22 mouse cellular contexts compared by ENCODE assay signal in genomic region chr15:77107169-77107908, GRCm38 (mm10). TPM values are rescaled to one million over a fixed set of nuclear protein-coding genes. Genes with fewer than 3 reads are reported as not detected.
DNase-seq lines count a peak whose midpoint lies in the region; ATAC-seq and TF ChIP-seq lines count a peak whose summit lies in the region.
"Had no signal": no experiment of that assay in that cellular context is flagged by ENCODE, and none has a peak within 500 bp of the region (broad histone marks: within the 10 kb centered on the region; RNA-seq: fewer than 3 reads in every experiment).

No protein-coding gene starts in this region.

- H3K9me3 ChIP-seq in heart, embryonic 11.5 days (replicated peaks; ENCODE audit: control insufficient read depth, low read length) = no peaks in the 10 kb centered on the region
- no peaks in the 10 kb centered on the region for H3K9me3 ChIP-seq in intestine, embryonic 16.5 days (ENCODE audit: control insufficient read depth, low read length)
- H3K9me3 ChIP-seq in lung, postnatal 0 days (ENCODE audit: low read length) = no peaks in the 10 kb centered on the region
- H3K9me3 ChIP-seq: embryonic facial prominence, embryonic 15.5 days; forebrain, embryonic 10.5 days; hindbrain, embryonic 13.5 days; kidney, embryonic 15.5 days; liver, embryonic 15.5 days had no signal

- DNase-seq in cerebellum, adult 18-20 months = peak; percentile 26 to 58
- no peak for DNase-seq in heart, postnatal 14 days
- peak; percentile 26 to 32 for DNase-seq in cerebellum, postnatal 36 days
- DNase-seq in lung, postnatal 0 days (ENCODE audit: low spot score) = no peak
- no peak for DNase-seq in right cerebral cortex, adult 2 months (ENCODE audit: low spot score in 2 of 2)
- DNase-seq: adrenal gland, adult 8-10 months; lung, postnatal 10 days; midbrain, embryonic 14.5 days had no signal

- H3K4me1 ChIP-seq in heart, embryonic 11.5 days (ENCODE audit: control insufficient read depth, insufficient read depth, low read length) = peaks cover 15% of the 10 kb centered on the region
- peaks cover 24% of the 10 kb centered on the region for H3K4me1 ChIP-seq in intestine, embryonic 16.5 days (ENCODE audit: control insufficient read depth, insufficient read depth, low read length)
- H3K4me1 ChIP-seq in lung, postnatal 0 days (ENCODE audit: insufficient read depth, low read depth, low read length) = no peaks in the 10 kb centered on the region

- H3K4me2 ChIP-seq in heart, embryonic 11.5 days = peak overlapping the region; percentile 31
- no peak overlapping the region for H3K4me2 ChIP-seq in intestine, embryonic 16.5 days (ENCODE audit: low read depth, low read length)
- H3K4me2 ChIP-seq in lung, postnatal 0 days (replicated peaks; ENCODE audit: low read depth, low read length) = no peak overlapping the region
- H3K4me2 ChIP-seq: embryonic facial prominence, embryonic 15.5 days; hindbrain, embryonic 13.5 days; kidney, embryonic 15.5 days; liver, embryonic 15.5 days had no signal

- no peak overlapping the region for H3K9ac ChIP-seq in heart, embryonic 11.5 days (ENCODE audit: low read depth, low read length)
- 0 out of 2 replicates have a peak overlapping the region, but pooled peaks have one; percentile 12 for H3K9ac ChIP-seq in intestine, embryonic 16.5 days (ENCODE audit: low read depth, low read length)
- H3K9ac ChIP-seq in lung, postnatal 0 days (replicated peaks; ENCODE audit: low read depth) = no peak overlapping the region
- H3K9ac ChIP-seq: embryonic facial prominence, embryonic 15.5 days; hindbrain, embryonic 13.5 days; kidney, embryonic 15.5 days; liver, embryonic 15.5 days had no signal

- no peak for TF ChIP-seq EP300 in lung, postnatal 0 days (IDR thresholded peaks at IDR 0.05)

- no peak overlapping the region for H3K4me3 ChIP-seq in heart, embryonic 11.5 days (ENCODE audit: low read depth, low read length)
- no peak overlapping the region for H3K4me3 ChIP-seq in intestine, embryonic 16.5 days (ENCODE audit: low read length)
- H3K4me3 ChIP-seq in lung, postnatal 0 days (ENCODE audit: low read depth, low read length) = no peak overlapping the region
- H3K4me3 ChIP-seq: embryonic facial prominence, embryonic 15.5 days; forebrain, embryonic 10.5 days; hindbrain, embryonic 13.5 days; kidney, embryonic 15.5 days; liver, embryonic 15.5 days had no signal

- intact Hi-C loops in heart, postnatal 14 days (cut with DNase I) = loop anchor here (5.0 kb wide), 1 partner anchor 110 kb away; no protein-coding TSS in a partner anchor

- WGBS in heart, embryonic 11.5 days (ENCODE audit: insufficient replicate concordance) = 60% methylated on average over 10 of the region's 10 CpGs
- 62% methylated on average over 10 of the region's 10 CpGs for WGBS in intestine, embryonic 16.5 days
- WGBS in lung, postnatal 0 days = 66% methylated on average over 10 of the region's 10 CpGs

- ATAC-seq in cerebellum, adult (ENCODE audit: insufficient number of reproducible peaks, low FRiP score, low TSS enrichment) = no peak
- no peak for ATAC-seq in heart, embryonic 11.5 days (replicated peaks; ENCODE audit: insufficient number of reproducible peaks, low FRiP score, low TSS enrichment)
- no peak for ATAC-seq in intestine, embryonic 16.5 days
- ATAC-seq in lung, postnatal 0 days = no peak
- ATAC-seq: CD4-positive, CD25-positive, alpha-beta regulatory T cell, adult 4 months; inflammation-experienced regulatory T-cells, adult 6 months; Patski had no signal

- peaks cover 3% of the 10 kb centered on the region; the same call in 1 of the 2 replicates for H3K36me3 ChIP-seq in heart, embryonic 11.5 days (ENCODE audit: control insufficient read depth, insufficient read depth, low read length)
- peaks cover under 1% of the 10 kb centered on the region; the same call in 1 of the 2 replicates for H3K36me3 ChIP-seq in intestine, embryonic 16.5 days (ENCODE audit: control insufficient read depth, insufficient read depth, low read length)
- 0 out of 2 replicates have a peak, but pooled peaks cover 5% of the 10 kb centered on the region for H3K36me3 ChIP-seq in lung, postnatal 0 days (ENCODE audit: insufficient read depth, low read length)
- H3K36me3 ChIP-seq: liver, embryonic 15.5 days had no signal

- TF ChIP-seq CTCF in lung, postnatal 0 days (IDR thresholded peaks at IDR 0.05) = no peak

- no peaks in the 10 kb centered on the region for H3K27me3 ChIP-seq in heart, embryonic 11.5 days (ENCODE audit: control insufficient read depth, insufficient read depth, low read length)
- no peaks in the 10 kb centered on the region for H3K27me3 ChIP-seq in intestine, embryonic 16.5 days (replicated peaks; ENCODE audit: control insufficient read depth, insufficient read depth, low read length)
- H3K27me3 ChIP-seq in lung, postnatal 0 days (replicated peaks; ENCODE audit: insufficient read depth, low read length) = no peaks in the 10 kb centered on the region
- H3K27me3 ChIP-seq: embryonic facial prominence, embryonic 15.5 days; hindbrain, embryonic 13.5 days; kidney, embryonic 15.5 days; liver, embryonic 15.5 days; Patski had no signal

- H3K27ac ChIP-seq in heart, embryonic 11.5 days (ENCODE audit: low read depth, low read length) = peak overlapping the region; percentile 74
- no peak overlapping the region; the same call in 1 of the 2 replicates for H3K27ac ChIP-seq in intestine, embryonic 16.5 days (ENCODE audit: low read length)
- no peak overlapping the region for H3K27ac ChIP-seq in lung, postnatal 0 days (ENCODE audit: low read length)
- H3K27ac ChIP-seq: embryonic facial prominence, embryonic 15.5 days; forebrain, embryonic 10.5 days; hindbrain, embryonic 13.5 days; kidney, embryonic 15.5 days; liver, embryonic 15.5 days had no signal

RNA-seq across cellular contexts. Expression of gene Mb, which starts 56.9 kb away (rescaled TPM):
- 138 and 139 TPM in 2 replicates for polyA plus RNA-seq in heart, embryonic 11.5 days (2014; fragmentation: Nextera tagmentation; extraction: Ambion mirVana)
- over 10,000 TPM; 12,884 to 13,789 TPM for total RNA-seq in heart, postnatal 14 days (2021)
- polyA plus RNA-seq in intestine, embryonic 16.5 days (2015; fragmentation: Nextera tagmentation; extraction: Ambion mirVana) = 0.48 and 0.56 TPM in 2 replicates
- 0.84 and 1.1 TPM in 2 replicates for polyA plus RNA-seq in lung, postnatal 0 days (2015; fragmentation: Nextera tagmentation; extraction: Ambion mirVana)
- total RNA-seq: ES-E14; granulocyte monocyte progenitor cell, adult 5-6 weeks; megakaryocyte, adult 5-6 weeks had no signal
- polyA plus RNA-seq: CD4-positive, CD25-positive, alpha-beta regulatory T cell, adult 4 months; inflammation-experienced regulatory T-cells, adult 6 months; Patski had no signal

Comparison
In these comparisons a context has a peak if more than half of its experiments do, and no peak if none do; other contexts are left out.
1. DNase-seq: peak in cerebellum, adult 18-20 months (2 of 2) and cerebellum, postnatal 36 days (2 of 2); none in heart, postnatal 14 days (0 of 2), lung, postnatal 0 days (single experiment) and right cerebral cortex, adult 2 months (0 of 2).
2. RNA of gene Mb, which starts 56.9 kb away (polyA plus RNA-seq): 138 to 139 TPM in heart, embryonic 11.5 days; 0.84 to 1.1 TPM in lung, postnatal 0 days and 0.48 to 0.56 TPM in intestine, embryonic 16.5 days; every median in the first group is over 10 times any median in the second.